Mouse (Mus musculus) embryo, embryonic 9.5 days (tissue): ENCODE results near the gene Pcnx4.
"Not testable (repeated sequence)": the region's sequence is repeated elsewhere in the genome, so short reads cannot be mapped to it uniquely, and the experiment has no call there.

Experiments used
- DNase-seq: peaks from one replicate; pipeline ENCODE4 v3.0.0-alpha.2; 2017; ENCODE audit errors: extremely low spot score

Gene Pcnx4

DNA sequence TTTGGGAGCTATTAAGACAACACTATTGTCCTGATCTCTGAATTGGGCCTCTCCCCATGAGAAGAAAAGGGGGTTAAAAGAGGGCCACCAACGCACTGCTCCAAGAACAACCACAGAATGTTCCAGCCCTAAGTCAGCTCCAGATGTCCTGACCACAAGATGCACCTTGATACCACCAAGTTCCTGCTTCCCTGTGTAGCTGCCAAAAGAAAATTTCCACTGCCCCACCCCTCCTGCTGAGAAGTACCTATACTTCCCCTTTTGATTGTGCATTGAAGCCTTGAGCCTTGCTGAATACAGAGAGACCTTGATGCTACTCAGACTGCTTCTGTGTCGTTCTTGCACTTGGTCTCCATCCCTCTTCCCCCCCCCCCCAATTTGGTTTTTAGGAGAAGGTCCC, 62.5 kb downstream of the Pcnx4 start:
- DNase-seq = not testable (repeated sequence)

DNA sequence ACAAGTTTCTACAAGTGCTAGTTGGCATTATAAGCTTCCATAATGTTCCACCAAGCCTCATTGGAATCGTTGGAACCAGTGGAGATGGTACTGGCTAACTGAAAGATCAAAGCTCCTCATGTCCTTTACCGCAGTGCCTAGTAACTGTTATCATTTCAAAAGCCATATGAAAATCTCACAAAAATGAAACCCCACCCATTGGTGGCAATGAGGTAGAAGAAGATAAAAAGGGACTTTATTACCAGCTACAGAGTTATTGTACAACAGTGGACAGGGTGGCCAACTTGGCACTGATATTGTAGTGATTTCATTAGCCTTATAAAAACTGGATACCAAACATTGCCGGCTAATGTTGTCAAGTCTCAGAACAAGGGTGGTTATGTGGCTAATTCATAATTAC, 75.9 kb downstream of the Pcnx4 start:
- no peak for DNase-seq

DNA sequence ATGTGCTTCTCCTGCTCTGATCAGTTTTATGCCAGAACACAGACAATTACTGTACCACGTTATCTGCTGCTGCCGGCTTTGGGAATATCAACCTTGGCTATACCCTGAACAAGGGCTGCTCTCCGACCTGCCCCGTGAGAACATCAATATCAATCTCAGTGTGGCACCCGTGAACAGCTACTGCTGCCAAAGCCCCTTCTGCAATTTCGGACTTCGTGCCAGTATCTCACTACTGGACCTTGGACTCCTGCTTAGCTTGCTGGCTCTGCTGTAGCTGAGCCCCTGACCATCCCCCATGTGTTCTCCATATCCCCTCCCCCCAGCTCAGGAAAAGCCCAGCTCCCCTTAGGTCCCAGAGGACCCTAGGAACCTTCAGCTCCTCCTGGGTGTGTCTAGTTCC, 84.7 kb downstream of the Pcnx4 start:
- DNase-seq = no peak

GRCm38 (mm10) chr12:72621441-72621840, 85.3 kb downstream of the Pcnx4 start:
- DNase-seq = no peak

DNA sequence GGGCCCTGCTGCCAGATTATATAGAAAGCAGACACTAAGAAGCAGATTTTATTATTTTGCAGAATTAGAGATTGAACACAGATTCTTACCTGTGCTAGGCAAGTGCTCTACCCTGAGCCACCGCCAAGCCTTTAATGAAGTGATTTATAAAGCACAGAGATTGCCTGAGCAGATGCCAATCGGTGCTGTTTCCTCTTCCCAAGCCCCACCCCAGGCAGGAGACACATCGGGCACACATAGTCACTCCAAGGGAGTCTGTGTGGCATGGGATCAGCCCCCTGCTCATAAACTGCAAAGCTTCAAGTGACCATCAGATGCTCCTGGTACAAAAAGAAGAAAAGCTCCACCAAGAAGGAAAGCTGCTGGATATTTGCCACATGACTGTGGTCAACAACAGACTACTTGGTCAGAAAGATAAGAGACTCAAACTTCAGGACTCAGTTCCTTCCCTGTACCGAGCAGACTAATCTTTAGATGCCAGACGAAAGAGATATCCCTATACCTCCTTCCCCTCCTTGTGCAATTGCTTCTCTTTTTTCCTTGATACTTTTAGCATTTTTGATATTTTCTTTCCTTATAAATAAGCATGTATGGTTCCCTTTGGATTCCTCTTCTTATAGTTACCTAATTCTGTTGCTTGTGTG, 86.8 kb downstream of the Pcnx4 start:
- no peak for DNase-seq

DNA sequence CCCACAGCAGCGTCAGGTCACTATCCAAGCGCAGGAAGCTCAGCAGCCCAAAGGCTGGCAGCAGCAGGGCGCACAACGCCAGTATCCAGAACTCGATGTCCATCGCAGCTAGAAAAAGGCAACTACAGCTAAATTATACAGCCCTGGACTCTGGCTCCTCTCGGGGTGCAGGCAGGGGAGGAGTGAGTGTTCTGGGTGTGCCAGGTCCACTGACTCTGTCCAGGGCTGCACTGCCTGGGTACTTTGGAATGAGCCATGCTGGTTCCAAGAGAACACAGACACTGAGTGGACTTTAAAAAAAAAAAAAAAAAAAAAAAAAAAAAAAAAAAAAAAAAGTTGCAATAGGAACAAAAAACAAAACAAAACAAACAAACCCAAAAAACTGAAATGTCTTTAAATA, 92.6 kb downstream of the Pcnx4 start:
- DNase-seq = no peak
